Mouse (Mus musculus) kidney, embryonic 14.5 days (tissue): ENCODE measurements around the gene Ptdss2. TPM values are rescaled to one million over a fixed set of nuclear protein-coding genes. Genes with fewer than 3 reads are reported as not detected.

Experiments used
- ATAC-seq: fragments of 200-750 bp; cut with Nextera tagmentation; 2 replicates; pipeline ENCODE4 v1.8.0; 2017; ENCODE audit warnings: moderate number of reproducible peaks, mild to moderate bottlenecking, moderate TSS enrichment, moderate library complexity; ENCODE audit not compliant: low FRiP score, low TSS enrichment
- H3K27ac ChIP-seq: fragments of 300-500 bp; sonication (generic); 2 replicates; pipeline ENCODE4 v1.5.1; 2014; ENCODE audit warnings: low read depth, mild to moderate bottlenecking, low read length, moderate library complexity, mixed read lengths
- H3K27me3 ChIP-seq: fragments of 300-500 bp; sonication (generic); 2 replicates; pipeline ENCODE4 v1.6.1; 2014; ENCODE audit warnings: mild to moderate bottlenecking, low read length; ENCODE audit not compliant: control insufficient read depth, insufficient read depth
- H3K36me3 ChIP-seq: fragments of 300-500 bp; sonication (generic); 2 replicates; pipeline ENCODE4 v1.6.1; 2014; ENCODE audit warnings: low read length, mixed read lengths; ENCODE audit not compliant: control insufficient read depth, insufficient read depth
- H3K4me1 ChIP-seq: fragments of 300-500 bp; sonication (generic); 2 replicates; pipeline ENCODE4 v1.6.1; 2014; ENCODE audit warnings: low read length, mixed read lengths; ENCODE audit not compliant: control insufficient read depth, insufficient read depth
- H3K4me2 ChIP-seq: fragments of 300-500 bp; sonication (generic); replicated peaks from 2 replicates; pipeline ENCODE4 v1.6.1; 2014; ENCODE audit warnings: low read depth, mild to moderate bottlenecking, low read length
- H3K4me3 ChIP-seq: fragments of 300-500 bp; sonication (generic); 2 replicates; pipeline ENCODE4 v1.5.1; 2014; ENCODE audit warnings: mild to moderate bottlenecking, low read length
- H3K9ac ChIP-seq: fragments of 300-500 bp; sonication (generic); 2 replicates; pipeline ENCODE4 v1.6.1; 2014; ENCODE audit warnings: low read depth, mild to moderate bottlenecking, low read length, moderate library complexity
- H3K9me3 ChIP-seq: fragments of 300-500 bp; sonication (generic); 2 replicates; pipeline ENCODE4 v1.6.1; 2016; ENCODE audit warnings: low read length; ENCODE audit not compliant: control insufficient read depth
- WGBS: fragments of 180-500 bp; shearing (Covaris S2); extraction: QIAGEN DNeasy Blood & Tissue Kit; methylation state at CpG from one replicate; pipeline ENCODE4 v1.1.7; 2014; 5-methylcytosine and 5-hydroxymethylcytosine counted together
- polyA plus RNA-seq: library from polyadenylated mRNA; unstranded; fragments of >200 nt; fragmentation: Nextera tagmentation; extraction: Ambion mirVana; gene quantifications from 2 replicates; pipeline ENCODE4 v1.2.1, GENCODE M21; 2014

Gene Ptdss2
- polyA plus RNA-seq, 1 experiment from 2014 or later = 63.1 TPM

DNA sequence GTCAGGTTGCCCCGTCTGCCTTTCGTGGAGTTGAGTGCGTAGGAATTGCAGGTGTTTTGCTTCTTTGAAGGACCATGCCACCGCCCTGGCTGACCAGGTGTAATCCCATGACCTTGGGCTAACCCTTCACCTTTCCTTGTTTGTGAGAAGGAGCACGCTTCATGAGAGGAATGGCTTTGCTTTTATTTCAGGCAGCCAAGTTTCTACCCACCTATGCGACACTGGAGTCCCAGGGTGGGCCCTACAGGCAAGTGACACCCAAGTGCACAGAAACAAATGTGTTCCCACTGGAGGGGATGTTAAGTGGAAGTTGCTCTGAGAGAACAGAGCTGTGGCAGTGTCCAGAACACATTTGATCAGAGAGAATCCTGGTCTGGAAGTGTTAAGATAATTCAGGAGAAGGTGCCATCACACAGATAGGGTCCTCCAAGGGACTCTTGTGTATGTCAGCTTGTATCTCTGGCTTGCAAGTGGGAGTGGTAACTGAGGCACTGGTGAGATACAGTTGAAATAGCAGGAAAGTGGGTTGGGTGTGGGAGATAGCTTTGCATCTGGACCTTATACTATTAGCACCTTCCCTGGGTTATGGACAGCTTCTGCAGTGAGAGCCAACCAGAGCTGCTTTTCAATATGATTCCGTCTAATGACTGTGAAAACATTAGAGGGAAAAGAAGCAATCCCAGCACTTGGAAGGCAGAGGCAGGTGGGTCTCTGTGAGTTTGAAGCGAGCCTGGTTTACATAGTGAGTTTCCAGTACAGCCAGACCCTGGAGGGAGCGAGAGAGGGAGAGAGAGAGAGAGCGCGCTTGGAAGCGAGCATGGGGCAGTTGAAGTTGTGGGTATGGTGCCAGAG, 9.9 kb downstream of the Ptdss2 start:
- WGBS = 53% methylated on average over 12 of the region's 12 CpGs
- peak overlapping the region; percentile 94 for H3K9ac ChIP-seq
- peaks cover 10% of the 10 kb centered on the region; the same call in 1 of the 2 replicates for H3K4me1 ChIP-seq
- no peaks in the 10 kb centered on the region for H3K9me3 ChIP-seq
- no peaks in the 10 kb centered on the region for H3K27me3 ChIP-seq
- H3K36me3 ChIP-seq = peaks cover 21% of the 10 kb centered on the region
- peak overlapping the region; percentile 59 for H3K4me2 ChIP-seq
- H3K4me3 ChIP-seq = peak overlapping the region; percentile 94
- H3K27ac ChIP-seq = no peak overlapping the region
- no peak for ATAC-seq

DNA sequence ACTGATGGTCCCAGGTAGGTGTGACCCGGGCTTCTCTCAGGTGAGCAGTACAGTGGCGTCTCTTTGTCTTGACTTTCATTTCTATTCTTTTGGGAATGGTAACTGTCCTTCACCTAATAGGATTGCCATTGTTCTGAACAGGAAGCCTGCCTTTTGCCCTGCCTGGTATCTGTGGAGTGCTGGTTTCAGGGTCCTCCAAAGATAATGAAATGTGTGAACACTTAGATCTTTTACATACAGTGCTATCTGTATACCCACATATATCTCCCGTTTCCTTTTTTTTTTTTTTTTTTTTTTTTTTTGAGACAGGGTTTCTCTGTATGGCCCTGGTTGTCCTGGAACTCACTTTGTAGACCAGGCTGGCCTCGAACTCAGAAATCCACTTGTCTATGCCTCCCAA, 19.1 kb downstream of the Ptdss2 start:
- no peaks in the 10 kb centered on the region for H3K27me3 ChIP-seq
- H3K4me1 ChIP-seq = no peaks in the 10 kb centered on the region
- H3K4me3 ChIP-seq = no peak overlapping the region
- no peak overlapping the region for H3K4me2 ChIP-seq
- no peak for ATAC-seq
- H3K36me3 ChIP-seq = peaks cover 51% of the 10 kb centered on the region
- H3K9ac ChIP-seq = no peak overlapping the region
- H3K9me3 ChIP-seq = no peaks in the 10 kb centered on the region
- no peak overlapping the region for H3K27ac ChIP-seq
- WGBS = 91% methylated on average over 4 of the region's 4 CpGs

DNA sequence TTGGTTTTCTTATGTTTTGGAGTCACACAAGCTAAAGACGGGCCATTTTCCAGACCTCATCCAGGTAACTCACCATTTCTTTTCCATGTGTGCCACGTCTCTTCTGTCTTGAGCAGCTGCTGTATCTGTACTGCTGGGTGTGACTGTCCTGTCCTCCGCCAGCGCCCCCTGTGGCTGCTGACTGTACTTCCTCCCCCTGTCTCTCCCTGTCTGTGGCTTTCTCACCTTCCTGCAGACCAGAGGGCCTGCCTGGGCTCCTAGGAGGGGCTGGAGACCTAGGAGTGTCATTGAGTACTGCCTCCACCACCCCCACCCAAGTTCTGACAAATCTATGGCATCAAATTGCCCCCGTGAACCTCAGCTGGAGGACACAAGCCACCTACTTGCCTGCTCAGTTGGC, 20.9 kb downstream of the Ptdss2 start:
- H3K9me3 ChIP-seq = no peaks in the 10 kb centered on the region
- peaks cover 39% of the 10 kb centered on the region for H3K36me3 ChIP-seq
- H3K4me2 ChIP-seq = no peak overlapping the region
- H3K27me3 ChIP-seq = no peaks in the 10 kb centered on the region
- no peaks in the 10 kb centered on the region for H3K4me1 ChIP-seq
- ATAC-seq = no peak
- no peak overlapping the region for H3K27ac ChIP-seq
- no peak overlapping the region for H3K4me3 ChIP-seq
- WGBS = 49% methylated on average over 5 of the region's 5 CpGs
- H3K9ac ChIP-seq = no peak overlapping the region

DNA sequence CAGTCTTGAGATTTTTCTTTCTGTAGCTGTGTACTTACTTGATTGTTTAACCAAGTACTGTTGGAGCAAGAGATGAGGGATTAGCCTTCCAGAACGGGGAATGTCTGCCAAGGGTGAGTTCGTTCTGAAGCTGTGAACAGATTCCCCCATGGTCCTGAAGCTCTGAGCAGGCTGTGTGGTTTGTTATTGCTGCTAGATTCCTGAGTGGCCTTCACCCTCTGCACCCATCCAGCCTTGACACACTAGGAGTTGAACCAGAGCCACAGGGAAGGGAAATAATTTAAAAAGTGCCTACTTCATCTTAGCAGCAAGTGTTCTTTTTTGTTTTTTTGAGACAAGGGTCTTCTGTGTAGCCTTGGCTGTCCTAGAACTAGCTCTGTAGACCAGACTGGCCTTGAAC, 21.7 kb downstream of the Ptdss2 start:
- Histone ChIP-seq H3K27ac (no peak overlapping the region), H3K9me3 (no peaks in the 10 kb centered on the region), H3K4me1 (no peaks in the 10 kb centered on the region), H3K36me3 (peaks cover 34% of the 10 kb centered on the region), H3K9ac (no peak overlapping the region), H3K27me3 (no peaks in the 10 kb centered on the region), H3K4me3 (no peak overlapping the region), H3K4me2 (no peak overlapping the region)
- no peak for ATAC-seq
- WGBS = 93% methylated on average over 2 of the region's 2 CpGs

DNA sequence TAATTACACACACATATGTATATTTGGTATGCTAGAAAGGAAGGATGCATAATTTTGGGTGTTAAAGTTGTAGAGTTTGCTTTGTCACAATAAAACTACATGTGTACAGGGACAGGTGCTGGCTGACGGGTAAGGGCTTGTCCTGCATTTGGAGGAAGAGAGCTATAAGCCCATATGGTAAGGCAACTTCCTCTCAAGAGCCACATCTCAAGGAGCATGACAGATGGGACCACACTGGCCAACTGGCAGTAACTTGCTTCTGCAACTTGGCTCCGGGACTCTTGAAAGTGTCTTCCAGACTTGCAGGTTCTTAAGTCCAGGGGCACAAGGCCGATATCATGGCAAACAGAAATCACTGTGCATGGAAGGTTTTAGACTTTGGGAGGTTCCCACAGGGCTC, 22.5 kb downstream of the Ptdss2 start:
- H3K9me3 ChIP-seq = no peaks in the 10 kb centered on the region
- 89% methylated on average over 3 of the region's 3 CpGs for WGBS
- H3K9ac ChIP-seq = no peak overlapping the region
- no peak overlapping the region for H3K27ac ChIP-seq
- H3K4me2 ChIP-seq = no peak overlapping the region
- no peak overlapping the region for H3K4me3 ChIP-seq
- peaks cover 28% of the 10 kb centered on the region for H3K36me3 ChIP-seq
- no peaks in the 10 kb centered on the region for H3K27me3 ChIP-seq
- ATAC-seq = no peak
- no peaks in the 10 kb centered on the region for H3K4me1 ChIP-seq

DNA sequence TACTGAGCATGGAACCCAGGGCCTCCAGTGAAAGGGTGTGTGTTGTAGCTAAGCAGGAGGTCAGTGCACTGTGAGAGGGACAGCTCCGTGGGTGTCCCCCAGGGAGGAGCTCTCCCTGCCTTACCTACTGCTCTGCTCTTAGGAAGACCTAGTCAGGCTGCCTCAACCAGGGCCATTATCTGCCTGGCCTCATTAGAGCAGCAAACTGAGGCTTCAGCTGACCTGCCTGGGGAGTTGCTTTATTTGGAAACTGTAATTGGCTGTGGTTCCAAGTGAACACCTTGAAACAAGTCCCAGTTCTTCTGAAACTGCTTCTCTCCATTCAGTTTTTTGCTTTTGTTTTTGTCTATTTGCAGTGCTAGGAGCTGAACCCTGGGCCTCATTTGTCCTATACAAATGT, 23.2 kb downstream of the Ptdss2 start:
- H3K4me3 ChIP-seq = no peak overlapping the region
- 90% methylated on average over 1 of the region's 1 CpGs for WGBS
- no peak overlapping the region for H3K27ac ChIP-seq
- no peaks in the 10 kb centered on the region for H3K9me3 ChIP-seq
- no peaks in the 10 kb centered on the region for H3K4me1 ChIP-seq
- peaks cover 22% of the 10 kb centered on the region for H3K36me3 ChIP-seq
- no peak overlapping the region for H3K4me2 ChIP-seq
- no peaks in the 10 kb centered on the region for H3K27me3 ChIP-seq
- no peak for ATAC-seq
- H3K9ac ChIP-seq = no peak overlapping the region

DNA sequence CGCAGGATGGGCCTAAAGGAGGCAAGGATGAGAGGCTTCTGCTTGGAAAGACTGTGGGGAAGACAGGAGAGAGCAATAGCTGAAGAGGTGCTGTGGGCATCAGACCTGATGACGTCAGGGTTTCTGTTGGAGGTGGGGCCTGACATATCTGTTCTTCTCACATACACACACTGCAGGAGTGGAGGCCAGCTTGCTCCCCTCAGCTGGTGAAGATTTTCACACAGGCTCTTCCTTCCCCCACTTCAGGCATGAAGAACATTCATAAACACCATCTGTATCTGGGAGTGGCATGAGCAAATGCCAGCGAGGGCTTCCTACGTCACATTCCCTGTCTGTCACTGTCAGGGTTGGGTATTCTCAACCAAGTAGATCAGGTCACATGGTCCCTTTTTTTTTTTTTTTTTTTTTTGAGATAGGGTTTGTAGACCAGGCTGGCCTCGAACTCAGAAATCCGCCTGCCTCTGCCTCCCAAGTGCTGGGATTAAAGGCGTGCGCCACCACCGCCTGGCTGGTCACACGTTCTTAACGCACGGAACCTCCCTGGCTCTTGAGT, 23.9 kb downstream of the Ptdss2 start:
- peaks cover 23% of the 10 kb centered on the region for H3K36me3 ChIP-seq
- ATAC-seq = no peak
- H3K4me1 ChIP-seq = no peaks in the 10 kb centered on the region
- H3K4me3 ChIP-seq = no peak overlapping the region
- H3K4me2 ChIP-seq = no peak overlapping the region
- H3K9ac ChIP-seq = no peak overlapping the region
- no peaks in the 10 kb centered on the region for H3K9me3 ChIP-seq
- no peak overlapping the region for H3K27ac ChIP-seq
- H3K27me3 ChIP-seq = no peaks in the 10 kb centered on the region
- WGBS = 95% methylated on average over 12 of the region's 12 CpGs

DNA sequence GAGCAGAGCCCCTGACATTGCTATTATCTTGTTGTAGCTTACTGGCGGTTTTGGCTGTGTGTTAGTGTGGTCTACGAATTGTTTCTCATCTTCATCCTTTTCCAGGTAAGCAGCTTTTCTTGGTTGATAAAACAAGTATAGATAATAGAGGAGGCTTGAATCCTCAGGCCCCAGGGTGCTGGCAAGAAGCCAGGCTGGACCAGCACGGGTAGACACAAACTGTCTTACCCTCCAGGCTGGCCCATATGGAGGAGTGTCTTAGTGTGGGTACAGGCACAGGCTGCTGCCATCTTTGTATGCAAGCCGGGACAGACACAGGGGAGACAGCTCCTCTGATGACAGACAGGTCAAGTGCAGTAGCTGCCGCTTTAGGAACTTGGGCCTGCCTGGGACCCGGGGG, 24.9 kb downstream of the Ptdss2 start:
- no peak for ATAC-seq
- no peaks in the 10 kb centered on the region for H3K27me3 ChIP-seq
- H3K36me3 ChIP-seq = peaks cover 33% of the 10 kb centered on the region
- H3K4me1 ChIP-seq = no peaks in the 10 kb centered on the region
- no peak overlapping the region for H3K27ac ChIP-seq
- H3K4me2 ChIP-seq = no peak overlapping the region
- WGBS = 88% methylated on average over 6 of the region's 6 CpGs
- H3K9ac ChIP-seq = no peak overlapping the region
- H3K9me3 ChIP-seq = no peaks in the 10 kb centered on the region
- no peak overlapping the region for H3K4me3 ChIP-seq

DNA sequence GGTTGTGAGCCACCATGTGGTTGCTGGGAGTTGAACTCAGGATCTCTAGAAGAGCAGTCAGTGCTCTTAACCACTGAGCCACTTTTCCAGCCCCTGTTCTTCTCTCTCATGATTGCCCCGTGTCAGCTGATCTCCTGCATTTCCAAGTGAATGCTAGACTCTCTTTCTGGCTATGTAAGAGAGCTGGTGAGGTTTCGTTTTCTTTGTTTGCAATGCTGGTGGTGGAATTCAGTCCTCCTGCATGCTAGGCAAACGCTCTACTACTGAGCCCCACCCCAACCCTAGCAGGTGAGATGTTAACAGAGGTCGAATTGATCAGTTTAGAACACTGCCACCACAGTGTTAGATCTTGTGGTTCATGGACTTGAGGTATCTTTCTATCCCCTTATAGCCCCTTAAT, 26.5 kb downstream of the Ptdss2 start:
- H3K9me3 ChIP-seq = no peaks in the 10 kb centered on the region
- 78% methylated on average over 4 of the region's 4 CpGs for WGBS
- H3K4me1 ChIP-seq = no peaks in the 10 kb centered on the region
- H3K9ac ChIP-seq = no peak overlapping the region
- H3K4me2 ChIP-seq = no peak overlapping the region
- ATAC-seq = no peak
- no peak overlapping the region for H3K4me3 ChIP-seq
- no peak overlapping the region for H3K27ac ChIP-seq
- H3K36me3 ChIP-seq = peaks cover 40% of the 10 kb centered on the region
- no peaks in the 10 kb centered on the region for H3K27me3 ChIP-seq
